Mouse (Mus musculus) activated CD4-positive, CD25-positive, alpha-beta regulatory T cell, adult 9 weeks (primary cell): Measurements from ENCODE around the gene Lce1l. TPM values are rescaled to one million over a fixed set of nuclear protein-coding genes. Genes with fewer than 3 reads are reported as not detected.

Experiments used
- polyA plus RNA-seq: library from polyadenylated mRNA; unstranded; fragments of 100-300 nt; shearing (Covaris generic); gene quantifications from one replicate; pipeline ENCODE4 v1.2.1, GENCODE M21; 2017

Lce1l gene
- polyA plus RNA-seq = not detected

GRCm38 (mm10) chr3:92851186-92851585 lies at the start of gene Lce1l:
Gene Lce1l (minus strand): TSS chr3:92851286.

GRCm38 (mm10) chr3:92870116-92870515 lies 19.0 kb upstream of the Lce1l start, which contains the start of gene 2310050C09Rik:
Gene 2310050C09Rik (minus strand): TSS chr3:92870216.

GRCm38 (mm10) chr3:92827108-92827507 lies 24.0 kb downstream of the Lce1l start, which contains the start of gene Kprp:
Gene Kprp (minus strand): TSS chr3:92827247.

GRCm38 (mm10) chr3:92807791-92808190 lies 43.3 kb downstream of the Lce1l start, which contains the start of gene Lce1k:
Gene Lce1k (minus strand): TSS chr3:92807891.

Other genes with a start within 250 kb of the Lce1l start
- not detected for gene 2210017I01Rik, start 243.8 kb downstream of the Lce1l start, polyA plus RNA-seq
- not detected for gene Lce6a, start 229.6 kb downstream of the Lce1l start, polyA plus RNA-seq
- not detected for gene Lce1a1, start 203.0 kb downstream of the Lce1l start, polyA plus RNA-seq
- gene Lce1b, start 194.4 kb downstream of the Lce1l start, polyA plus RNA-seq = not detected
- gene Lce1a2, start 181.0 kb downstream of the Lce1l start, polyA plus RNA-seq = not detected
- gene Lce1c, start 172.0 kb downstream of the Lce1l start, polyA plus RNA-seq = not detected
- gene Lce1d, start 164.1 kb downstream of the Lce1l start, polyA plus RNA-seq = not detected
- gene Lce1e, start 142.2 kb downstream of the Lce1l start, polyA plus RNA-seq = not detected
- gene Lce1f, start 130.9 kb downstream of the Lce1l start, polyA plus RNA-seq = not detected
- gene Gm38119, start 112.2 kb downstream of the Lce1l start, polyA plus RNA-seq = not detected
- not detected for gene Lce1g, start 98.9 kb downstream of the Lce1l start, polyA plus RNA-seq
- gene Lce1h, start 86.2 kb downstream of the Lce1l start, polyA plus RNA-seq = not detected
- not detected for gene Lce1i, start 72.4 kb downstream of the Lce1l start, polyA plus RNA-seq
- not detected for gene Lce1j, start 60.8 kb downstream of the Lce1l start, polyA plus RNA-seq
- not detected for gene Lce1k, start 43.4 kb downstream of the Lce1l start, polyA plus RNA-seq
- not detected for gene Kprp, start 24.0 kb downstream of the Lce1l start, polyA plus RNA-seq
- gene 2310050C09Rik, start 18.9 kb upstream of the Lce1l start, polyA plus RNA-seq = not detected
- gene Lce3a, start 74.9 kb upstream of the Lce1l start, polyA plus RNA-seq = not detected
- not detected for gene Lce3b, start 81.7 kb upstream of the Lce1l start, polyA plus RNA-seq
- gene Lce3c, start 93.2 kb upstream of the Lce1l start, polyA plus RNA-seq = not detected
- not detected for gene Lce3d, start 106.1 kb upstream of the Lce1l start, polyA plus RNA-seq
- gene Lce3e, start 115.8 kb upstream of the Lce1l start, polyA plus RNA-seq = not detected
- gene Lce3f, start 140.9 kb upstream of the Lce1l start, polyA plus RNA-seq = not detected
- not detected for gene Crct1, start 164.4 kb upstream of the Lce1l start, polyA plus RNA-seq
- not detected for gene Lce1m, start 167.8 kb upstream of the Lce1l start, polyA plus RNA-seq
- 1.1 TPM for gene Gm4858, start 217.5 kb upstream of the Lce1l start, polyA plus RNA-seq